Mouse (Mus musculus): ENCODE measurements around the gene Fam186b. TPM values are rescaled to one million over a fixed set of nuclear protein-coding genes. Genes with fewer than 3 reads are reported as not detected.
"Not testable (repeated sequence)": the region's sequence is repeated elsewhere in the genome, so short reads cannot be mapped to it uniquely, and the experiment has no call there.

Gene Fam186b
- polyA plus RNA-seq, 1 experiment from 2014 or later = 0.05 TPM

DNA sequence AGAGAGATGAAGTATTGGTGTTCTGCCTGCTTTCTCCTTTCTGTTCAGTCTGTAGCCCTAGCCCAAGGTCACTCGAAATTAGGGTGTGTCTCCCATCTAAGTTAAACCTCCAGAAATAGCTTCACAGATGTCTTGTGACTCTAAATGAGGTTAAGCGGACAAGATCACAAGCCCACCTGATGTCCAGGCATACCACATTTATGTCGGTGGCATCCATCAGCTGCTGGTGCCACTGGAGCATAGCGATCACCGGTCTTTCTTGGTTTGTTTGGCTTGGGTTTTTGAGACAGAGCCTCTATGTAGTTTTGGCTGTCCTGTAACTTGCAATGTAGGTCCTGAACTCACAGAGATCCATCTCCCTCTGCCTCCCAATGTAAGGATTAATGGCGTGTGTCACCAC lies 41.9 kb downstream of the Fam186b start:
- no peaks in the 10 kb centered on the region for H3K27me3 ChIP-seq (ENCODE audit: insufficient read depth, low read length)
- peaks cover 5% of the 10 kb centered on the region; the same call in 1 of the 2 replicates for H3K4me1 ChIP-seq (ENCODE audit: insufficient read depth)
- DNase-seq (no peak), ATAC-seq (ENCODE audit: insufficient read depth) (no peak)
- no peak overlapping the region for H3K9ac ChIP-seq
- H3K9me3 ChIP-seq (ENCODE audit: low read depth, low read length) = no peaks in the 10 kb centered on the region
- no peak overlapping the region for H3K4me3 ChIP-seq (ENCODE audit: low read depth, low read length)
- H3K27ac ChIP-seq (ENCODE audit: low read depth) = no peak overlapping the region
- TF ChIP-seq CTCF (IDR thresholded peaks at IDR 0.05; ENCODE audit: low read depth) = no peak
- WGBS = 87% methylated on average over 6 of the region's 6 CpGs
- peaks cover 10% of the 10 kb centered on the region; the same call in 1 of the 2 replicates for H3K36me3 ChIP-seq (ENCODE audit: insufficient read depth)
- no peak overlapping the region for H3K4me2 ChIP-seq

DNA sequence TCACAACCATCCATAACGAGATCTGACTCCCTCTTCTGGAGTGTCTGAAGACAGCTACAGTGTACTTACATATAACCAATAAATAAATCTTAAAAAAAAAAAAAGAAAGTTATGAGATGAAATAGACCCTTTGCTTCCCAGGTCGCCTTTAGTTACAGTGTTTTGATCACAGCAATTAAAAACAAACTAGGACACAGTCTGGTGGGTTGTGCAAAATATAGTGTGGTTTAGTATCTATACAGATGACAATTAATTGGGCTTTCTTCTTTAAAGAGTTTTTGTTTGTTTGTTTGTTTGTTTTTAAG lies 42.6 kb downstream of the Fam186b start:
- H3K4me3 ChIP-seq (ENCODE audit: low read depth, low read length) = not testable (repeated sequence)

DNA sequence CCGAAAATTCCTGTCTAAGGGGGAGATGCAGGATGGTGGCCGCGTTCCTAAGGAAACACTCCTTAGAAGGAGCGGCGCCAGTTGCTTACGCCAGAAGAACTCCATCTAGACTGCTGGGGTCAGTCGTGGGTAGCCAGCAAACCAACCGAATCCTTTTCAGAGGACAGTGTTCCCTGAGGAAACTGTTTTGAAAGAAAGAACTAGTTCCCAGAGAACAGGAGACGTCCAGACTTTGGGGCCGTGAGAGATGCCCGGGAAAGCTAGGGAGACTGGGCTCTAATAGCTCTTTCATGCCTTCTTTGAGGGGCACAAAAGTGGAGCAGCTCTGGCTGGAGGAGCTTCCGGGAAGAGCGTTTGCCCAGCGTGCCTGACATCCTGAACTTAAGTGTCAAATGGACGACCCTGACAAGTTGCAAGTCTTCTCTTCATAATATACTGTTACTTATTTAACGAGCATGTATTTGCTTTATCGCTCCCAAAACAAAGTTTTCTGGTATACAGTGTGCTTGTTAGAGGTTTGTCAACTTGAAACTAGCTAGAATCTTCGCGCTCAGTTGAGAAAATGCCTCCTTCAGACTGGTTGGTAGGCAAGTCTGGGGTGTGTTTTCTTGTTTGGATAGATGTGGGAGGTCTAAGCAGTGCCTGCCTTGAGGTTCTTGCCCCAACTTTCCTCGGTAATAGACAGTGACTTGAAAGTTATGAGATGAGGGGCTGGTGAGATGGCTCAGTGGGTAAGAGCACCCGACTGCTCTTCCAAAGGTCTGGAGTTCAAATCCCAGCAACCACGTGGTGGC lies 43.1 kb downstream of the Fam186b start:
- H3K36me3 ChIP-seq (ENCODE audit: insufficient read depth) = peaks cover 22% of the 10 kb centered on the region
- DNase-seq (peak; percentile 85), ATAC-seq (ENCODE audit: insufficient read depth) (peak; percentile 72)
- peak overlapping the region; percentile 65 for H3K4me3 ChIP-seq (ENCODE audit: low read depth, low read length)
- H3K9ac ChIP-seq = peak overlapping the region; percentile 56
- H3K4me1 ChIP-seq (ENCODE audit: insufficient read depth) = peaks cover 5% of the 10 kb centered on the region; the same call in 1 of the 2 replicates
- H3K27ac ChIP-seq (ENCODE audit: low read depth) = peak overlapping the region; percentile 97
- peak overlapping the region; percentile 64 for H3K4me2 ChIP-seq
- no peaks in the 10 kb centered on the region for H3K9me3 ChIP-seq (ENCODE audit: low read depth, low read length)
- TF ChIP-seq CTCF (IDR thresholded peaks at IDR 0.05; ENCODE audit: low read depth) = no peak
- WGBS = 2% methylated on average over 22 of the region's 22 CpGs
- H3K27me3 ChIP-seq (ENCODE audit: insufficient read depth, low read length) = no peaks in the 10 kb centered on the region

More for the DNA sequence above, 42.6 kb downstream of the Fam186b start:
- H3K9ac ChIP-seq; H3K4me1 ChIP-seq (ENCODE audit: insufficient read depth); ATAC-seq (ENCODE audit: insufficient read depth); DNase-seq; H3K9me3 ChIP-seq (ENCODE audit: low read depth, low read length); H3K27me3 ChIP-seq (ENCODE audit: insufficient read depth, low read length): not testable (repeated sequence)
- WGBS = 45% methylated on average over 2 of the region's 2 CpGs
- peaks cover 16% of the 10 kb centered on the region for H3K36me3 ChIP-seq (ENCODE audit: insufficient read depth)
- H3K4me2 ChIP-seq = peak overlapping the region; percentile 64
- H3K27ac ChIP-seq (ENCODE audit: low read depth) = peak overlapping the region; percentile 97

DNA sequence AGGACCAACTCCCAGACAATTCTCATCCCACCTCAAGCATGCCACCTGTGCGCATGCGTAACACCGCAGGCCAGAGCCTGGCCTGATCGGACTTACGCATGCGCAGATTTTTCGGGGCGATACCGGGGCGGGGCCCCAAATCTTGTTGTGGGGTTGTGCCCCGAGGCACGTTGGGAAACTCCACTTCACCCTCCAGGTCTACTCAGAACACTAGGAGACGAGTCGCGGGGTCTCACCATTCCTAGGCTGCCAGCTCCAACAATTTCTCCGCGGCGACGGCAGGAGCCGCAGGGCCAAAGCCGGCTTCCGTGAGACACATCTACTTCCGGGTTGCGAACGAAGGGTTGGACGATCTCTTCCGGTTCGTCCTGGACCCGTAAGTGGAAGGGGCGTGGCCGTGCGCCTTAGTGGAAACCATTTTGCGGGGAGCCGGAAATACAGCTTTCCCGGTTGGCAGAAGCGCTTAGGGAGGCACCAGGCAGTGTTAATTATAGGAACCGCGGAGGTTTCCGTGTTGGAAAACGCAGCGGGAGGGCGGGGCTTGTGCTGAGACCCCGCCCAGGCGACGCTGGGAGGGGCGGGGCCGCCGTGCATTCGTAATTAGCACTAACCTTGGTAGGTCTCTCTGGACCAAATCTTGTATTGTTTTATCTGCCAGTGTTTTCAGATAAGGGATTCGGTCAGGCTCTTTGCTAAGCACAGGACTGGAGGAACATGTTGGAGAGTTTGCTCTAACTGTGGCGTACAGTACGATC lies 43.9 kb downstream of the Fam186b start, which contains the start of gene Mcrs1:
TSS of gene Mcrs1 (minus strand) at position 336 of the 755 bp plus-strand sequence.
- no peak for TF ChIP-seq CTCF (IDR thresholded peaks at IDR 0.05; ENCODE audit: low read depth)
- peaks cover 28% of the 10 kb centered on the region for H3K36me3 ChIP-seq (ENCODE audit: insufficient read depth)
- H3K9ac ChIP-seq = peak within 1 kb of the TSS; percentile 59
- H3K9me3 ChIP-seq (ENCODE audit: low read depth, low read length) = no peaks in the 10 kb centered on the region
- peaks cover 5% of the 10 kb centered on the region; the same call in 1 of the 2 replicates for H3K4me1 ChIP-seq (ENCODE audit: insufficient read depth)
- under 1% methylated on average over 52 of the region's 52 CpGs for WGBS
- ATAC-seq (ENCODE audit: insufficient read depth) (peak; percentile 94), DNase-seq (peak; percentile 100)
- no peaks in the 10 kb centered on the region for H3K27me3 ChIP-seq (ENCODE audit: insufficient read depth, low read length)
- H3K4me3 ChIP-seq (ENCODE audit: low read depth, low read length) = peak within 1 kb of the TSS; percentile 65
- peak within 1 kb of the TSS; percentile 97 for H3K27ac ChIP-seq (ENCODE audit: low read depth)
- peak within 1 kb of the TSS; percentile 64 for H3K4me2 ChIP-seq

DNA sequence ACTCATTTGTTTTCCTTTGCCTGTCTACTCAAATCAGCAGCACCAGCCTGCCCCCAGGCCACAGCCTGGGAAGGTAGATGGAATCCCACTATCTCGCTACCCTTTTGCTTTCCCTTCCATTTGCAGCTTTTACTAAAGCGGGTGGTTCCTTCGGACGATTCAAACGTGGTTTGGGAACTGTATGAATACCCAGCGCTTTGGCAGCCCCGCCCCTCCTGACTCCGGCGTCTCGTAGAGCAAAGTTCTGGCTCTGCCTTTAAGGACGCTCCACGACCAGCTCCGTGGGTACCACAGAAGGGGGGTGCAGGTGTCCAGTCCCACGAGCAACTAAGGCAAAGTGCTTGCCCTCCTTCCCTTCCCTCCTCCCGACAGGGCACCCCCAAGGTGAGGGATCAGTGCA lies 44.6 kb downstream of the Fam186b start:
- H3K9me3 ChIP-seq (ENCODE audit: low read depth, low read length); H3K4me1 ChIP-seq (ENCODE audit: insufficient read depth); H3K27me3 ChIP-seq (ENCODE audit: insufficient read depth, low read length); H3K27ac ChIP-seq (ENCODE audit: low read depth): not testable (repeated sequence)
- peak overlapping the region; percentile 64 for H3K4me2 ChIP-seq
- H3K36me3 ChIP-seq (ENCODE audit: insufficient read depth) = peaks cover 35% of the 10 kb centered on the region
- WGBS = under 1% methylated on average over 14 of the region's 15 CpGs
- ATAC-seq (ENCODE audit: insufficient read depth) (peak; percentile 8), DNase-seq (peak; percentile 21)
- H3K9ac ChIP-seq = peak overlapping the region; percentile 59
- peak overlapping the region; percentile 65 for H3K4me3 ChIP-seq (ENCODE audit: low read depth, low read length)

DNA sequence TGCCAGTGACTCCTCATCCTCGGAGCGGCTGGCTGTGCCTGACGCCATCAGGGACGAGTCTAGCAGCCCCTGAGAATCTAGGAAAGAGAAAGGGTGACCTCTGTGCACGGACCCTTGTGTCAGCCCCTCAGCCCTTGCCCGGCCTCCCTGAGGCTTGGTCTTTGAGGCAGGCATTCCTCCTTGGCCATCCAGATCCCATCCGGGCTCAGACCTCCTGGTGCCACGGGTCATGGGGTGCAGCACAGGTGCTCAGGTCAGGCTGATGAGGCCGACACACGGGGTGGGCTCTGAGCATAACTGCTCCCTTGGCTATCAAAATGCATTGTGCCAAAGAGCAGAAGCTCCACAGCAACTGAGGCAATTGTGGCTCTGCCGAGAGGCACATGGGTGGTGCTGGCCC lies 45.8 kb downstream of the Fam186b start:
- Histone ChIP-seq H3K27ac (ENCODE audit: low read depth) (no peak overlapping the region), H3K9ac (no peak overlapping the region), H3K4me2 (no peak overlapping the region), H3K4me1 (ENCODE audit: insufficient read depth) (peaks cover 5% of the 10 kb centered on the region; the same call in 1 of the 2 replicates), H3K4me3 (ENCODE audit: low read depth, low read length) (no peak overlapping the region), H3K27me3 (ENCODE audit: insufficient read depth, low read length) (no peaks in the 10 kb centered on the region), H3K9me3 (ENCODE audit: low read depth, low read length) (no peaks in the 10 kb centered on the region), H3K36me3 (ENCODE audit: insufficient read depth) (peaks cover 46% of the 10 kb centered on the region)
- no peak for TF ChIP-seq CTCF (IDR thresholded peaks at IDR 0.05; ENCODE audit: low read depth)
- ATAC-seq (ENCODE audit: insufficient read depth) (no peak), DNase-seq (no peak)
- WGBS = 86% methylated on average over 11 of the region's 11 CpGs

DNA sequence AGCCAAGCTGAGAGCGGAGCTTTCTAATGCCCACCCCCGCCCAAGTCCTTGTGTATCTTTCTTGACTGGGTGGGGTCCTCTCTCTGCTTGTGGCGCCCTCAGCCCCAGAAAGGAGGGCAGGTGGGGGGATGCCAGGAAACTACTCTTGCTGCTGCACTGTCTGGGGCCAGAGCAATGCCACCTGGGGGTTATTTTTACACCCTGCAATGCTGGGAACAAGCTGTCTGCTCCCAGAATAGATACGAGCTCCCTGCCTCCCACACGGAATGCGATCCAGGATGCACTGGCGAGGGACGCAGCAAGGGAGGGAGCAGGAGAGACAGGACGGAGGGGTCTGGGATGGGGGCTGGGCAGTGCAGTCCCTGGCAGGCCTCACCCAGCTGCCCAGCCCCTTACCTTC lies 46.7 kb downstream of the Fam186b start:
- peaks cover 56% of the 10 kb centered on the region for H3K36me3 ChIP-seq (ENCODE audit: insufficient read depth)
- no peaks in the 10 kb centered on the region for H3K27me3 ChIP-seq (ENCODE audit: insufficient read depth, low read length)
- H3K27ac ChIP-seq (ENCODE audit: low read depth) = no peak overlapping the region
- no peak overlapping the region for H3K4me2 ChIP-seq
- no peaks in the 10 kb centered on the region for H3K9me3 ChIP-seq (ENCODE audit: low read depth, low read length)
- no peak overlapping the region for H3K4me3 ChIP-seq (ENCODE audit: low read depth, low read length)
- H3K9ac ChIP-seq = no peak overlapping the region
- 82% methylated on average over 9 of the region's 9 CpGs for WGBS
- peaks cover 5% of the 10 kb centered on the region; the same call in 1 of the 2 replicates for H3K4me1 ChIP-seq (ENCODE audit: insufficient read depth)
- no peak for DNase-seq
- no peak for ATAC-seq (ENCODE audit: insufficient read depth)
- no peak for TF ChIP-seq CTCF (IDR thresholded peaks at IDR 0.05; ENCODE audit: low read depth)

DNA sequence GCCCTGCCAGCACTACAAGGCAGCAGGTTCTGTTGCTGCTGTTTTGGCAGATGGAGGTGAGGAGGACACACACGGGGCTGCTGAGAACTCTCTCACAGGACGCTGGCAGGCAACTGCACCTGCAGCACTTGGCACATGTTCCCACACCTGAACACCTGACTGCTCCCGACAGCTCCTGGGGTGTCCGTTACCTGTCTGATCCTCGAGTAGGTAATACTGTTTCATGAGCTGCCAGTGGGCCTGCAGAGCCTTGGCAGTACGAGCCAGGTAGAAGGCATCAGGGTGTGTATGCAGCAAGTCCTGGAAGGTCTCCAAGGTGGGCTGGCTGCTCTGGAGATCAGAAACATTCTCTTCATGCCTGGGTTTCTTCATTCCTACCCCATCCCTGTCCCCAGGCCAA lies 49.0 kb downstream of the Fam186b start:
- 82% methylated on average over 6 of the region's 6 CpGs for WGBS
- not testable (repeated sequence) for H3K9ac ChIP-seq; DNase-seq; H3K27me3 ChIP-seq (ENCODE audit: insufficient read depth, low read length); H3K27ac ChIP-seq (ENCODE audit: low read depth); ATAC-seq (ENCODE audit: insufficient read depth); H3K4me3 ChIP-seq (ENCODE audit: low read depth, low read length); H3K9me3 ChIP-seq (ENCODE audit: low read depth, low read length); H3K4me2 ChIP-seq; H3K4me1 ChIP-seq (ENCODE audit: insufficient read depth)
- H3K36me3 ChIP-seq (ENCODE audit: insufficient read depth) = peaks cover 76% of the 10 kb centered on the region

Measured in lung, embryonic 14.5 days (tissue).